Mouse (Mus musculus) gastrocnemius, postnatal 25 days (tissue): ENCODE data around the gene Abtb2. TPM values are rescaled to one million over a fixed set of nuclear protein-coding genes. Genes with fewer than 3 reads are reported as not detected.

ENCODE experiments used
- DNase-seq: peaks from one replicate; pipeline ENCODE4 v3.0.0; 2022
- total RNA-seq, 2 experiments: library from RNA; stranded (reverse); gene quantifications; 1 replicate in 1 of 2; 2 replicates in 1 of 2; pipeline ENCODE4 v1.2.3; 2021

Abtb2 gene
- total RNA-seq, 2 experiments from 2014 or later: 7.5 to 9.2 TPM

GRCm38 (mm10) chr2:103687888-103688287, 121.8 kb downstream of the Abtb2 start:
- no peak for DNase-seq

GRCm38 (mm10) chr2:103690425-103690824, 124.3 kb downstream of the Abtb2 start:
- DNase-seq: no peak

- no peak for DNase-seq
Measured at GRCm38 (mm10) chr2:103690828-103691227, 124.7 kb downstream of the Abtb2 start.

GRCm38 (mm10) chr2:103691278-103691677, 125.2 kb downstream of the Abtb2 start:
- DNase-seq: no peak

- DNase-seq: no peak
Measured at GRCm38 (mm10) chr2:103692810-103693209, 126.7 kb downstream of the Abtb2 start.

GRCm38 (mm10) chr2:103694777-103695563, 128.9 kb downstream of the Abtb2 start:
- no peak for DNase-seq

- DNase-seq: peak; percentile 67
Measured at GRCm38 (mm10) chr2:103696177-103696576, 130.1 kb downstream of the Abtb2 start.

- no peak for DNase-seq
Measured at GRCm38 (mm10) chr2:103700514-103700913, 134.4 kb downstream of the Abtb2 start.

- DNase-seq: no peak
Measured at GRCm38 (mm10) chr2:103703336-103703735, 137.2 kb downstream of the Abtb2 start.

GRCm38 (mm10) chr2:103703865-103704264, 137.8 kb downstream of the Abtb2 start:
- no peak for DNase-seq

- no peak for DNase-seq
Measured at GRCm38 (mm10) chr2:103705826-103706225, 139.7 kb downstream of the Abtb2 start.

- peak; percentile 47 for DNase-seq
Measured at GRCm38 (mm10) chr2:103706226-103706625, 140.1 kb downstream of the Abtb2 start.

GRCm38 (mm10) chr2:103707056-103707776, 141.1 kb downstream of the Abtb2 start:
- peak; percentile 40 for DNase-seq

GRCm38 (mm10) chr2:103710849-103711248, 144.7 kb downstream of the Abtb2 start:
- DNase-seq: no peak

- no peak for DNase-seq
Measured at GRCm38 (mm10) chr2:103713831-103714230, 147.7 kb downstream of the Abtb2 start.

- DNase-seq: no peak
Measured at GRCm38 (mm10) chr2:103714412-103714811, 148.3 kb downstream of the Abtb2 start.

GRCm38 (mm10) chr2:103718594-103719291, 152.6 kb downstream of the Abtb2 start:
- peak; percentile 46 for DNase-seq

- DNase-seq: no peak
Measured at GRCm38 (mm10) chr2:103719292-103719646, 153.2 kb downstream of the Abtb2 start.

- no peak for DNase-seq
Measured at GRCm38 (mm10) chr2:103724521-103724920, 158.4 kb downstream of the Abtb2 start.

- DNase-seq: no peak
Measured at GRCm38 (mm10) chr2:103728027-103728540, 162.0 kb downstream of the Abtb2 start.

GRCm38 (mm10) chr2:103730999-103731398, 164.9 kb downstream of the Abtb2 start:
- no peak for DNase-seq

GRCm38 (mm10) chr2:103731423-103731822, 165.3 kb downstream of the Abtb2 start:
- DNase-seq: no peak

- peak; percentile 2 for DNase-seq
Measured at GRCm38 (mm10) chr2:103742821-103743220, 176.7 kb downstream of the Abtb2 start.
